8 mouse cellular contexts compared by ENCODE assay signal in genomic region chr1:74587773-74588445, GRCm38 (mm10). TPM values are rescaled to one million over a fixed set of nuclear protein-coding genes. Genes with fewer than 3 reads are reported as not detected.
DNase-seq lines count a peak whose midpoint lies in the region; ATAC-seq and TF ChIP-seq lines count a peak whose summit lies in the region.

Zfp142 (minus strand) TSS chr1:74588246.
Bcs1l (plus strand) TSS chr1:74588289.

- TF ChIP-seq CTCF in liver, embryonic 14.5 days (IDR thresholded peaks at IDR 0.05; ENCODE audit: low read depth), result peak; percentile 37
- TF ChIP-seq CTCF in stomach, postnatal 0 days (IDR thresholded peaks at IDR 0.05; ENCODE audit: low read depth), result peak; percentile 11; the same call in 1 of the 2 replicates

- peak within 1 kb of the TSS; percentile 76 for H3K4me2 ChIP-seq in heart, embryonic 15.5 days
- H3K4me2 ChIP-seq in liver, embryonic 14.5 days (ENCODE audit: low read depth), result peak within 1 kb of the TSS; percentile 99
- H3K4me2 ChIP-seq in neural tube, embryonic 11.5 days (ENCODE audit: low read depth), result peak within 1 kb of the TSS; percentile 89
- H3K4me2 ChIP-seq in stomach, postnatal 0 days (replicated peaks; ENCODE audit: low read depth), result peak within 1 kb of the TSS; percentile 81

- peak within 1 kb of the TSS; percentile 92 for H3K27ac ChIP-seq in forebrain, embryonic 10.5 days
- peak within 1 kb of the TSS; percentile 88 for H3K27ac ChIP-seq in heart, embryonic 15.5 days
- peak within 1 kb of the TSS; percentile 64 for H3K27ac ChIP-seq in liver, embryonic 14.5 days
- H3K27ac ChIP-seq in neural tube, embryonic 11.5 days (ENCODE audit: low read depth, low read length), result peak within 1 kb of the TSS; percentile 67
- peak within 1 kb of the TSS; percentile 82 for H3K27ac ChIP-seq in stomach, postnatal 0 days (replicated peaks)

- no peak for TF ChIP-seq EP300 in liver, embryonic 14.5 days (IDR thresholded peaks at IDR 0.05; ENCODE audit: low read depth)
- TF ChIP-seq EP300 in stomach, postnatal 0 days (optimal IDR thresholded peaks at IDR 0.05), result peak; percentile 43

- H3K27me3 ChIP-seq in forebrain, embryonic 10.5 days (ENCODE audit: poor library complexity, severe bottlenecking), result no peaks in the 10 kb centered on the region
- H3K27me3 ChIP-seq in heart, embryonic 15.5 days, result no peaks in the 10 kb centered on the region
- no peaks in the 10 kb centered on the region for H3K27me3 ChIP-seq in liver, embryonic 14.5 days (ENCODE audit: control insufficient read depth, insufficient read depth, low read length)
- no peaks in the 10 kb centered on the region for H3K27me3 ChIP-seq in neural tube, embryonic 11.5 days (ENCODE audit: control insufficient read depth, insufficient read depth, low read length)
- no peaks in the 10 kb centered on the region for H3K27me3 ChIP-seq in stomach, postnatal 0 days (ENCODE audit: control insufficient read depth, insufficient read depth, low read length)

- peaks cover 52% of the 10 kb centered on the region for H3K36me3 ChIP-seq in forebrain, embryonic 10.5 days (replicated peaks)
- H3K36me3 ChIP-seq in heart, embryonic 15.5 days, result peaks cover 23% of the 10 kb centered on the region
- peaks cover 6% of the 10 kb centered on the region; the same call in 1 of the 2 replicates for H3K36me3 ChIP-seq in liver, embryonic 14.5 days (replicated peaks; ENCODE audit: control insufficient read depth, insufficient read depth, low read depth)
- peaks cover 5% of the 10 kb centered on the region; the same call in 1 of the 2 replicates for H3K36me3 ChIP-seq in neural tube, embryonic 11.5 days (ENCODE audit: control insufficient read depth, insufficient read depth, low read length)
- H3K36me3 ChIP-seq in stomach, postnatal 0 days (ENCODE audit: control insufficient read depth, insufficient read depth, low read length), result peaks cover 4% of the 10 kb centered on the region; the same call in 1 of the 2 replicates

- H3K9ac ChIP-seq in heart, embryonic 15.5 days, result peak within 1 kb of the TSS; percentile 86
- H3K9ac ChIP-seq in liver, embryonic 14.5 days (replicated peaks), result peak within 1 kb of the TSS; percentile 66
- H3K9ac ChIP-seq in neural tube, embryonic 11.5 days (ENCODE audit: low read length), result peak within 1 kb of the TSS; percentile 79
- H3K9ac ChIP-seq in stomach, postnatal 0 days (ENCODE audit: low read length), result peak within 1 kb of the TSS; percentile 73

- under 1% methylated on average over 48 of the region's 48 CpGs for WGBS in forebrain, embryonic 10.5 days
- WGBS in heart, embryonic 15.5 days, result 0% methylated on average over 48 of the region's 48 CpGs
- WGBS in liver, embryonic 14.5 days (ENCODE audit: insufficient replicate concordance), result under 1% methylated on average over 48 of the region's 48 CpGs
- under 1% methylated on average over 47 of the region's 48 CpGs for WGBS in neural tube, embryonic 11.5 days
- under 1% methylated on average over 42 of the region's 48 CpGs for WGBS in stomach, postnatal 0 days

- peaks cover 30% of the 10 kb centered on the region for H3K4me1 ChIP-seq in forebrain, embryonic 10.5 days
- peaks cover 34% of the 10 kb centered on the region for H3K4me1 ChIP-seq in heart, embryonic 15.5 days (replicated peaks)
- H3K4me1 ChIP-seq in liver, embryonic 14.5 days (replicated peaks; ENCODE audit: control insufficient read depth in 2 of 2, insufficient read depth in 2 of 2, low read length in 1 of 2), result peaks cover 19 to 22% of the 10 kb centered on the region in 2 experiments
- peaks cover 13% of the 10 kb centered on the region for H3K4me1 ChIP-seq in neural tube, embryonic 11.5 days (ENCODE audit: control insufficient read depth, insufficient read depth, low read length)
- H3K4me1 ChIP-seq in stomach, postnatal 0 days (replicated peaks; ENCODE audit: control insufficient read depth, insufficient read depth), result no peaks in the 10 kb centered on the region

- ATAC-seq in heart, embryonic 15.5 days (replicated peaks; ENCODE audit: insufficient number of reproducible peaks, insufficient read depth, low FRiP score, low read depth), result peak; percentile 99
- ATAC-seq in liver, embryonic 14.5 days (ENCODE audit: insufficient read depth), result peak; percentile 95
- peak; percentile 99 for ATAC-seq in neural tube, embryonic 11.5 days (ENCODE audit: insufficient read depth, low FRiP score, low TSS enrichment)
- ATAC-seq in stomach, postnatal 0 days (ENCODE audit: low FRiP score, low TSS enrichment), result peak; percentile 99

- H3K9me3 ChIP-seq in forebrain, embryonic 10.5 days, result no peaks in the 10 kb centered on the region
- H3K9me3 ChIP-seq in heart, embryonic 15.5 days (replicated peaks), result no peaks in the 10 kb centered on the region
- H3K9me3 ChIP-seq in liver, embryonic 14.5 days (ENCODE audit: control insufficient read depth, low read length), result no peaks in the 10 kb centered on the region
- no peaks in the 10 kb centered on the region for H3K9me3 ChIP-seq in neural tube, embryonic 11.5 days (ENCODE audit: control insufficient read depth, low read length)
- no peaks in the 10 kb centered on the region for H3K9me3 ChIP-seq in stomach, postnatal 0 days (ENCODE audit: control insufficient read depth, low read length)

- peak within 1 kb of the TSS; percentile 93 for H3K4me3 ChIP-seq in forebrain, embryonic 10.5 days
- H3K4me3 ChIP-seq in heart, embryonic 15.5 days, result peak within 1 kb of the TSS; percentile 80
- peak within 1 kb of the TSS; percentile 73 to 99 for H3K4me3 ChIP-seq in liver, embryonic 14.5 days (ENCODE audit: insufficient read depth in 1 of 2, low read depth in 2 of 2, low read length in 2 of 2)
- peak within 1 kb of the TSS; percentile 93 for H3K4me3 ChIP-seq in neural tube, embryonic 11.5 days (ENCODE audit: low read depth, low read length)
- peak within 1 kb of the TSS; percentile 75 for H3K4me3 ChIP-seq in stomach, postnatal 0 days (ENCODE audit: low read depth, low read length)

- DNase-seq in CD8-positive naive resting alpha-beta T cell, adult 2 months (ENCODE audit: low read depth in 2 of 2, low spot score in 2 of 2), result peak; percentile 97 to 99
- DNase-seq in c-Kit-positive CD71-negative TER-119-negative erythroid progenitor cells, embryonic 14.5 days (ENCODE audit: low read depth), result peak; percentile 99
- peak; percentile 99 for DNase-seq in forebrain, embryonic 10.5 days (ENCODE audit: extremely low spot score, low spot score)
- DNase-seq in kidney, postnatal 25 days, result peak; percentile 99
- peak; percentile 93 to 96 (median 95) for DNase-seq in liver, embryonic 14.5 days (ENCODE audit: low read depth in 3 of 3, low spot score in 3 of 3)
- DNase-seq in neural tube, embryonic 11.5 days (ENCODE audit: low spot score), result peak; percentile 98
- DNase-seq in stomach, postnatal 0 days (ENCODE audit: low spot score), result peak; percentile 99

RNA-seq across cellular contexts. Expression of gene Zfp142, which starts in this region (rescaled TPM):
- 9.7 and 10.8 TPM in 2 replicates for polyA plus RNA-seq in forebrain, embryonic 10.5 days (2016; fragmentation: Nextera tagmentation; extraction: Ambion mirVana)
- polyA plus RNA-seq in heart, embryonic 15.5 days (2015; fragmentation: Nextera tagmentation; extraction: Ambion mirVana), result 4.4 and 6.0 TPM in 2 replicates
- 3.0 TPM in 2 replicates for polyA plus RNA-seq in liver, embryonic 14.5 days (2012; rRNA removed)
- 0.94 and 1.5 TPM in 2 replicates for polyA plus RNA-seq in liver, embryonic 14.5 days (2014; fragmentation: Nextera tagmentation; extraction: Ambion mirVana)
- polyA plus RNA-seq in neural tube, embryonic 11.5 days (2014; fragmentation: Nextera tagmentation; extraction: Ambion mirVana), result 9.7 and 10.2 TPM in 2 replicates
- polyA plus RNA-seq in stomach, postnatal 0 days (2015; fragmentation: Nextera tagmentation; extraction: Ambion mirVana), result 1.9 and 2.1 TPM in 2 replicates

RNA-seq across cellular contexts. Expression of gene Bcs1l, which starts in this region (rescaled TPM):
- 16.8 and 18.1 TPM in 2 replicates for polyA plus RNA-seq in forebrain, embryonic 10.5 days (2016; fragmentation: Nextera tagmentation; extraction: Ambion mirVana)
- 19.1 and 21.2 TPM in 2 replicates for polyA plus RNA-seq in heart, embryonic 15.5 days (2015; fragmentation: Nextera tagmentation; extraction: Ambion mirVana)
- 9.2 and 9.5 TPM in 2 replicates for polyA plus RNA-seq in liver, embryonic 14.5 days (2012; rRNA removed)
- 9.1 and 10.2 TPM in 2 replicates for polyA plus RNA-seq in liver, embryonic 14.5 days (2014; fragmentation: Nextera tagmentation; extraction: Ambion mirVana)
- 20.3 and 21.2 TPM in 2 replicates for polyA plus RNA-seq in neural tube, embryonic 11.5 days (2014; fragmentation: Nextera tagmentation; extraction: Ambion mirVana)
- 8.6 and 9.6 TPM in 2 replicates for polyA plus RNA-seq in stomach, postnatal 0 days (2015; fragmentation: Nextera tagmentation; extraction: Ambion mirVana)

Comparison
In these comparisons a context has a peak if more than half of its experiments do, and no peak if none do; other contexts are left out.
1. Peak in every context shown above with its lines: DNase-seq, ATAC-seq, H3K4me3 ChIP-seq and H3K27ac ChIP-seq.